Mouse (Mus musculus) midbrain, embryonic 13.5 days (tissue): ENCODE measurements around the gene Gm49383. TPM values are rescaled to one million over a fixed set of nuclear protein-coding genes. Genes with fewer than 3 reads are reported as not detected.

Source experiments
- ATAC-seq: fragments of 200-750 bp; cut with Nextera tagmentation; 2 replicates; pipeline ENCODE4 v1.8.0; 2017; ENCODE audit warnings: mild to moderate bottlenecking, moderate TSS enrichment, moderate library complexity
- H3K27ac ChIP-seq: fragments of 300-500 bp; sonication (generic); 2 replicates; pipeline ENCODE4 v1.5.1; 2015; ENCODE audit warnings: inconsistent platforms, mild to moderate bottlenecking, moderate library complexity
- H3K27me3 ChIP-seq: fragments of 300-500 bp; sonication (generic); 2 replicates; pipeline ENCODE4 v1.6.1; 2015; ENCODE audit warnings: mild to moderate bottlenecking, inconsistent platforms
- H3K36me3 ChIP-seq: fragments of 300-500 bp; sonication (generic); 2 replicates; pipeline ENCODE4 v1.6.1; 2015; ENCODE audit warnings: mild to moderate bottlenecking, inconsistent platforms
- H3K4me1 ChIP-seq: fragments of 300-500 bp; sonication (generic); replicated peaks from 2 replicates; pipeline ENCODE4 v1.6.1; 2015; ENCODE audit warnings: inconsistent platforms
- H3K4me2 ChIP-seq: fragments of 300-500 bp; sonication (generic); replicated peaks from 2 replicates; pipeline ENCODE4 v1.6.1; 2015; ENCODE audit warnings: moderate library complexity, mild to moderate bottlenecking, inconsistent platforms
- H3K4me3 ChIP-seq: fragments of 300-500 bp; sonication (generic); replicated peaks from 2 replicates; pipeline ENCODE4 v1.5.1; 2015; ENCODE audit warnings: mild to moderate bottlenecking, inconsistent platforms
- H3K9ac ChIP-seq: fragments of 300-500 bp; sonication (generic); replicated peaks from 2 replicates; pipeline ENCODE4 v1.6.1; 2015; ENCODE audit warnings: mild to moderate bottlenecking, inconsistent platforms
- H3K9me3 ChIP-seq: fragments of 300-500 bp; sonication (generic); 2 replicates; pipeline ENCODE4 v1.6.1; 2016; ENCODE audit warnings: mild to moderate bottlenecking, inconsistent platforms
- WGBS: fragments of 180-500 bp; shearing (Covaris S2); methylation state at CpG from one replicate; pipeline ENCODE4 v1.1.7; 2015; 5-methylcytosine and 5-hydroxymethylcytosine counted together
- polyA plus RNA-seq: library from polyadenylated mRNA; unstranded; fragments of >200 nt; fragmentation: Nextera tagmentation; extraction: Ambion mirVana; gene quantifications from 2 replicates; pipeline ENCODE4 v1.2.1, GENCODE M21; 2015

The Gm49383 gene
- polyA plus RNA-seq, 1 experiment from 2014 or later = 20.7 TPM

DNA sequence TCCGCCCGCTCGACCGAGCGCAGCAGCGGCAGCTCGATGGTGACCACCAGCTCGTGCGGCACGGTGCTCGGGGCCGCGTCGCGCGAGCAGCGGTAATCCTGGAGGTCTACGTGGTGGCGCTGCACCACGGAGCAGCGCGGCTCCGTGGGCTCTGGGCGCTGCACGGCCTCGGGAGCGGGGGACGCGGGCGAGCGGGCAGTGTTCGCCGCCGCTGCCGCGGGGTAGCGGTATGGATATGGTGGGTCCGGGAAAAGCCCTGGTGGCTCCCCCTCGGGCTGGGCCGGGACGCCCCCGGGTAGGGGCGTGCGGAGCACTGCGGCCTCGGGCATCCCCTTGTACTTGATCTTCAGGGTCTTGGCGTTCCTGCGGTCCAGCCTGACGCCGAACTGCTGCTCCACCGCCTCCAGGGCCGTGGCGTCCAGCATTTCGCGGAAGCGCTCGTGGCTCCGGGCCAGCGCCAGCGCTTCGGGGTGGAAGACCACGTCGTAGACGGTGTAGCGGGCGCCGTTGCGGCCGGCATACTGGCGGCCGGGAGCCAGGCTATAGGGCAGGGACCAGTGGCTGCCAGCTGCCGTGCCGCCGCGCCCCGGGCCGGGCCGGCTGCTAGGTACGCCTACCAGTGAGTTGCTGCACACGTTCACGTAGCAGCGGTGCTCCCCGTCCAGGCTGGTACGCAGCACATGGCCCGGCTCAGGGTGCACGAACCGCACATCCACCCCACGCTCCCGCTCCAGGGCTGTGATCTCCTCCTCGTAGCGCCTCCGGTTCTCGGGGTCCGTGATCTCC is 667 bp upstream of the Gm49383 start:
- under 1% methylated on average over 94 of the region's 94 CpGs for WGBS
- peaks cover 21% of the 10 kb centered on the region for H3K36me3 ChIP-seq
- peaks cover 31% of the 10 kb centered on the region for H3K4me1 ChIP-seq
- H3K4me2 ChIP-seq = peak overlapping the region; percentile 96
- peak overlapping the region; percentile 89 for H3K27ac ChIP-seq
- peak overlapping the region; percentile 96 for H3K4me3 ChIP-seq
- no peaks in the 10 kb centered on the region for H3K9me3 ChIP-seq
- H3K27me3 ChIP-seq = no peaks in the 10 kb centered on the region
- peak; percentile 83 for ATAC-seq
- H3K9ac ChIP-seq = peak overlapping the region; percentile 89

DNA sequence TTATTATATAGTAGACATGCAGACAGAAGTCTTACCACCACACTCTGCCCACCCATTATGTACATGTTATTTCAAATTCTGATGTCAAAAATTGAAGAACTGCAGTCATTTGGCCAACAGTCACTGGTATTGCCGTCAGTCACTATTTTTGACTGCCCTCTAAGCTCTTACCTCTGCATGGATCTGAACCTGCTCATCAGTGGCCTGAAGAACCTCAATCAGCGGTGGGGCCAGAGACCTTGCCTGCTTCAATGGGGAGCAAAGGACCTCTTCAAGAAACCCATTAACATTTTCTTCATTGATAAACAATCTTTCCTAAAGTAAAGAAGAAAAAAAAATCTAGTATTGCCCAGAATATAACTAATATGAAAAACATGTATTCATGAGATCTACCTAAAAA is 4.3 kb downstream of the Gm49383 start:
- Histone ChIP-seq H3K27me3 (no peaks in the 10 kb centered on the region), H3K4me1 (peaks cover 14% of the 10 kb centered on the region), H3K27ac (no peak overlapping the region), H3K4me2 (no peak overlapping the region), H3K9me3 (no peaks in the 10 kb centered on the region), H3K9ac (no peak overlapping the region), H3K4me3 (no peak overlapping the region), H3K36me3 (peaks cover 23% of the 10 kb centered on the region)
- no peak for ATAC-seq
- WGBS = 92% methylated on average over 2 of the region's 2 CpGs

DNA sequence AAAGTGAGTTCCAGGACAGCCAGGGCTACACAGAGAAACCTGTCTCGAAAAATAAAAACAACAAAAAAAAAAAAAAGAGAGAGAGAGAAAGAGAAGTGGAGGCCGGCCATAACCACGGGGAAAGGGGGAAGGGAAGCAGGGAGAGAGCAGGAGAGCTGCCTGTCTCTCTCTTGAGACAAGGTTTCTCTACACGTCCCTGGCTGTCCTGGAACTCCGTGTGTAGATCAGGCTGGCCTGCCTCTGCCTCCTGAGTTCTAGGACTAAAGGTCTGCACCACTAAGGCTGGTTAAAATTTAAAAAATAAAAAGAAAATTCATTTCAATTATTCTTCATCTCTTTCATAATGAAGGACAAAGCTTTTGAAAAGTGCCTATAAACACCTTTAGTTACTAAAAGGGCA is 5.5 kb downstream of the Gm49383 start:
- whole genome bisulfite sequencing = 95% methylated on average over 5 of the region's 5 CpGs
- ATAC-seq = no peak

DNA sequence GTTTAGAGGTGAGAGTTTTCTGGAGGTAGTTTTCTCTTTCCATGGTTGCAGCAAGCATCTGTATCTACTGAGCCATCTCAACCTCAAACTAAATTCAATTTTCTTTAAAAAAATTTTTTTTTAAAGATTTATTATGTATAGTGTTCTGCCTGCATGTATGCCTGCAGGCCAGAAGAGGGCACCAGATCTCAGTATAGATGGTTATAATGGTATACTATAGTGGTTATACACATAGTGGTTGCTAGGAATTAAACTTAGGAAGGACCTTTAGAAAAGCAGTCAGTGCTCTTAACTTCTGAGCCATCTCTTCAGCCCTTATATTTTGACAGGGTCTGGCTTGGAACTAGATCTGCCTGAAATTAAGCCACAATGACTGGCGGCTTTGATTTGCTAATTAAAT is 6.4 kb downstream of the Gm49383 start:
- no peak for ATAC-seq
- H3K9ac ChIP-seq = no peak overlapping the region
- H3K4me1 ChIP-seq = peaks cover 15% of the 10 kb centered on the region
- H3K4me3 ChIP-seq = no peak overlapping the region
- no peaks in the 10 kb centered on the region for H3K27me3 ChIP-seq
- H3K9me3 ChIP-seq = no peaks in the 10 kb centered on the region
- H3K36me3 ChIP-seq = peaks cover 27% of the 10 kb centered on the region
- 100% methylated on average over 1 of the region's 1 CpGs for WGBS
- H3K27ac ChIP-seq = no peak overlapping the region
- H3K4me2 ChIP-seq = no peak overlapping the region

More for the DNA sequence above, 5.5 kb downstream of the Gm49383 start:
- Histone ChIP-seq H3K27me3 (no peaks in the 10 kb centered on the region), H3K36me3 (peaks cover 27% of the 10 kb centered on the region), H3K4me1 (peaks cover 20% of the 10 kb centered on the region), H3K4me2 (no peak overlapping the region), H3K4me3 (no peak overlapping the region), H3K9ac (no peak overlapping the region), H3K9me3 (no peaks in the 10 kb centered on the region), H3K27ac (no peak overlapping the region)

DNA sequence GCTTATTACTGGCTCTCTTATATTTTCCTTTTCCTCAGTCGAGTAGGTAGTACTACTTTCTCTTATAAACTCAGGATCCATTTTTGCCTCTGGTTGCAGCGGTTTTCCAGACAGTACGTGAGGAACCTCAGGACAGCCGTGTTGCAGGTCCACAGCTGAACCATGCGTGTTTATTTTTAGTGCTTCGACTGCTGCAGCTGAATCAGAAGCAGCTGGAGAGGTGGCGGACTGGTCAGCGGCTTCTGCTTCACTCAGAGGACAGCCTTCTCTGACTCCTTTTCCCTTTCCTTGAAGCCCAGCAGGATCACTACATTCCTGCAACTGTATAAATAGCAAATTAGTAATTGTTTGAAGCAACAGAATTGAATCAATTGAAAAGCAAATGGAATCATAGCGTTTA is 6.8 kb downstream of the Gm49383 start:
- no peak overlapping the region for H3K27ac ChIP-seq
- H3K4me2 ChIP-seq = no peak overlapping the region
- H3K27me3 ChIP-seq = no peaks in the 10 kb centered on the region
- H3K9me3 ChIP-seq = no peaks in the 10 kb centered on the region
- H3K9ac ChIP-seq = no peak overlapping the region
- H3K4me1 ChIP-seq = peaks cover 17% of the 10 kb centered on the region
- 93% methylated on average over 9 of the region's 9 CpGs for WGBS
- ATAC-seq = no peak
- H3K4me3 ChIP-seq = no peak overlapping the region
- peaks cover 27% of the 10 kb centered on the region for H3K36me3 ChIP-seq

DNA sequence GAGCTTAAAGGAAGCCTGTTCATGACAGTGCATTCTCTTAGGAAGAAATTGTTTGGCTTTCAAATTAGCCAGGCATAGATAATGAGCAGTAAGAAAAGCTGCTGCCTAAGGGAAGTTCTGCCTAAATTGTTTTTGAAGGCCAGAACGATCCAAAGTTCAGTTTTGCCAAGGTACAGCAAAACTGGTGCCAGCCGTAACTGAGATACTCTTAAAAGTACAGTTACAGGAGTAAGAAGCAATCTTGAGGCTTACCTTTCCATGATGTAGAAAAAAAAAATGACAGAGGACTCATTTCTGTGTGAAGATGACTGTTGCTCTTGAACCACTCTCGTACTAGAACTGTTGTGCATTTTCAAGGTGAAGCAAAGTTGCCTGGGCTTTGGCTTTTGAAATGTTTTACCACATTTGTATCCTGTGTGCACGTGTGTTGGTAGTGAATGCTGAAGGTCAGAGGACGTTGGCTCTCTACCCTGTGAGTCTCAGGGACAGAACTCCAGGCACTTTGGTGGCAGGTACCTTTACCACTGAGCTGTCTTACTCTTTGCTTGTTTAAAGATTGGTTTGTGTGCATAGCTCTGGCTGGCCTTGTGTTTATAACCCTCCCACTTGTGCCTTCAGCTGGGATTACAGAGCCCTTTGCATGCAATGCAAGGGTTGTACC is 10.0 kb downstream of the Gm49383 start:
- H3K36me3 ChIP-seq = peaks cover 28% of the 10 kb centered on the region
- H3K27ac ChIP-seq = no peak overlapping the region
- H3K4me1 ChIP-seq = peaks cover 28% of the 10 kb centered on the region
- H3K4me2 ChIP-seq = peak overlapping the region; percentile 7; the same call in 1 of the 2 replicates
- H3K9ac ChIP-seq = peak overlapping the region; percentile 5; the same call in 1 of the 2 replicates
- H3K4me3 ChIP-seq = no peak overlapping the region
- no peak for ATAC-seq
- no peaks in the 10 kb centered on the region for H3K27me3 ChIP-seq
- H3K9me3 ChIP-seq = no peaks in the 10 kb centered on the region
- 75% methylated on average over 5 of the region's 5 CpGs for WGBS

DNA sequence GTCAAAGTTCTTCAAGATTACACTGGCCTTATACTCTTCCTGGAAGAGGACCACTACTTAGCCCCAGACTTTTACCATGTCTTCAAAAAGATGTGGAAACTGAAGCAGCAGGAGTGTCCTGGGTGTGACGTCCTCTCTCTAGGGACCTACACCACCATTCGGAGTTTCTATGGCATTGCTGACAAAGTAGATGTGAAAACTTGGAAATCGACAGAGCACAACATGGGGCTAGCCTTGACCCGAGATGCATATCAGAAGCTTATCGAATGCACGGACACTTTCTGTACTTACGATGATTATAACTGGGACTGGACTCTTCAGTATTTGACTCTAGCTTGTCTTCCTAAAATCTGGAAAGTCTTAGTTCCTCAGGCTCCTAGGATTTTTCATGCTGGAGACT is 11.5 kb downstream of the Gm49383 start:
- Histone ChIP-seq H3K27ac (no peak overlapping the region), H3K9me3 (no peaks in the 10 kb centered on the region), H3K4me1 (peaks cover 28% of the 10 kb centered on the region), H3K4me2 (peak overlapping the region; percentile 90), H3K9ac (peak overlapping the region; percentile 92), H3K27me3 (no peaks in the 10 kb centered on the region), H3K36me3 (peaks cover 28% of the 10 kb centered on the region), H3K4me3 (peak overlapping the region; percentile 90)
- no peak for ATAC-seq
- 77% methylated on average over 7 of the region's 7 CpGs for WGBS

DNA sequence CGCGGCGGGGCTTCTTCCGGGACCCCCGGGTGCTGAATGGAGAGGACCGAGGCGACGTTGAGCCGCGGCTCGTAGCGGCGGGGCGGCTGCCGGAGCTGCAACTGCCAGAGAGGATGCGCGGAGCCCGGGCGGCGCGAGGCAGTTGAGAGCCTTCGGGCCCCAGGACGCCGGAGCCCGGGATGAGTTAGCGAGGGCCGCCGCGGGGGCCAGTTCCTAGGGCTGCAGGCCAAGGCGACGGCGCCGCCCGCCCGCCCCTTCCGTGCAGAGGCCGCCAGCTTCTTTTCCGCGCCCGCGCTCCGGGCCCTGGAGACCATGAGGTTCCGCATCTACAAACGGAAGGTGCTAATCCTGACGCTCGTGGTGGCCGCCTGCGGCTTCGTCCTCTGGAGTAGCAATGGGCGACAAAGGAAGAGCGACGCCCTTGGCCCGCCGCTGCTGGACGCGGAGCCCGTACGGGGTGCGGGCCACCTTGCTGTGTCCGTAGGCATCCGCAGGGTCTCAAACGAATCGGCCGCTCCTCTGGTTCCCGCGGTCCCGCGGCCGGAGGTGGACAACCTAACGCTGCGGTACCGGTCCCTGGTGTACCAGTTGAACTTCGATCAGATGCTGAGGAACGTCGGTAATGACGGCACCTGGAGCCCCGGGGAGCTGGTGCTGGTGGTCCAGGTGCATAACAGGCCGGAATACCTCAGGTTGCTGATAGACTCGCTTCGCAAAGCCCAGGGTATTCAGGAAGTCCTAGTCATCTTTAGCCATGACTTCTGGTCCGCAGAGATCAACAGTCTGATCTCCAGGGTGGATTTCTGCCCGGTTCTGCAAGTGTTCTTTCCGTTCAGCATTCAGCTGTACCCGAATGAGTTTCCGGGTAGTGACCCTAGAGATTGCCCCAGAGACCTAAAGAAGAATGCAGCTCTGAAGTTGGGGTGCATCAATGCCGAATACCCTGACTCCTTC is 12.3 kb downstream of the Gm49383 start:
- 3% methylated on average over 73 of the region's 86 CpGs for WGBS
- Histone ChIP-seq H3K4me2 (peak overlapping the region; percentile 90), H3K36me3 (peaks cover 23% of the 10 kb centered on the region), H3K9ac (peak overlapping the region; percentile 92), H3K4me1 (peaks cover 28% of the 10 kb centered on the region), H3K4me3 (peak overlapping the region; percentile 90), H3K9me3 (no peaks in the 10 kb centered on the region), H3K27me3 (no peaks in the 10 kb centered on the region), H3K27ac (peak overlapping the region; percentile 94)
- peak; percentile 76 for ATAC-seq

DNA sequence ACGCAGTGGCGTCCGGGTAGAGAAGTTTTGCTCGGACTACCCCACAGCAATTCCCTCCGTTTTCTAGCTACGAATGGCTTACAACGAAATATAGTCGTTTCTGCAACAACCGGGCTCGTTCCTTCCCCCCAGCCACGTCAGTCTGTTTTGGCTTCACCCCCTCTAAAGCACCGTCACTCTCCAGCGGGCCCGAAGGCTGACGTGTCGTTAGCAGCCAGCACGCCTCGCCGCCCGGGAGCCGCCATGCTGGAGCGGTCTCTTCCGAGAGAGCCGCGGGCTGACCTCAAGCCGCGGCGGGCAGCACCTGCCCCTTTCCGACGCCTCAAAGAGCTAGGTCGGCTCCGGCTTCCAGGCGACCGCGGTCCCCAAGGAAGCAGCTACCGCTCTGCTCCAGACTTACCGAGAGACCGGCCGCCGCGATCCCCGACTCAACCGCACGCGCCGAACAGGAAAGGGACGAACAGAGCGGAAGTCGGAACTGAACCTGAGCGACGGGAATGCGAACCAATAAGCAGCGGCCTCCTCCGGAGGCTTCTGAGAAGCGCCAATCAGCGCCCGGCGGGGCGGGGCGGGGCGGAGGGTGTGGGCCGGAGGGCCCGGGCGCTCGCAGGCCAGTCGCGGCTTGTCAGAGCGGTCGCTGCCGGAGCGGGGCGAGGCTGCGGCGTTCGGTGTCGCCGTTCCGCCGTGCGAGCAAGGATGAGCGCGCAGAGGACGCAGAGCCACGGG is 13.2 kb downstream of the Gm49383 start, which contains the start of the genes Rpl36al and Mgat2:
Rpl36al (minus strand) TSS at position 501 of the 726 bp plus-strand sequence.
Mgat2 (plus strand) TSS at position 575 of the 726 bp plus-strand sequence.
- peak within 1 kb of the TSS; percentile 90 for H3K4me3 ChIP-seq
- ATAC-seq = peak; percentile 99
- H3K9ac ChIP-seq = peak within 1 kb of the TSS; percentile 92
- peaks cover 19% of the 10 kb centered on the region for H3K36me3 ChIP-seq
- H3K27ac ChIP-seq = peak within 1 kb of the TSS; percentile 94
- peak within 1 kb of the TSS; percentile 90 for H3K4me2 ChIP-seq
- WGBS = under 1% methylated on average over 80 of the region's 84 CpGs
- no peaks in the 10 kb centered on the region for H3K27me3 ChIP-seq
- peaks cover 28% of the 10 kb centered on the region for H3K4me1 ChIP-seq
- no peaks in the 10 kb centered on the region for H3K9me3 ChIP-seq

DNA sequence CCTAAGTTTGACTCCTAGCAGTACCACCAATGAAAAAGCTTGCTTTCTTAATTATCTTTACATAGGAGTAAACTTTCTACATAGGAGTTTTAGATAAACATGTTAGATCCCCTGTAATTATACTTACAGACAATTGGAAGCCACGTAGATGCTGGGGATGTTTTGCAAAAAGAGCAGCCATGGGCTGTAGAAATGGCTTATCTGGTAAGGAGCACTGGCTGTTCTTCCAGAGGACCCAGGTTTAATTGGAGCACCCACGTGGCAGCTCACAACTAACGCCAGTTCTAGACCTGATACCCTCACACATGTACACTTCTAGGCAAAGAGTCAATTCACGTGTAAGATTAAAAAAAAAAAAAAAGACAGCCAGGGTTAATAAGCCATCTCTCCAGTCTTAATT is 15.1 kb downstream of the Gm49383 start:
- H3K4me1 ChIP-seq = peaks cover 21% of the 10 kb centered on the region
- H3K9ac ChIP-seq = no peak overlapping the region

DNA sequence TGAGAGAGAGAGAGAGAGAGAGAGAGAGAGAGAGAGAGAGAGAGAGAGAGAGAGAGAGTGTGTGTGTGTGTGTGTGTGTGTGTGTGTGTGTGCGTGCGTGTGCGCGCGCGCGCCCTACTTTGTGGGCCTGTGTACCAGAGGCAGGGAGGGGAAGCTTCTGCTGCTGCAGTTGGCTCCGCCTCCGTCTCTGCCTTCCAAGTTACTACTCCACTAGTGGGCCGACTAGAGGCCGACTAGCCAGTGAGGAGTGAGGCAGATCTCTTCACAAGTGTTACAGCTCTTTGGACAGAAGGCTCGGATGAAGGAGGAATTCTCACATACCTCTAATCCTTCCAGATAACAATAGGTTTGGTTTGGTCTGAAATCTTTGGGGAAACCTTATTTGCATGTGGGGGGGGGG is 17.5 kb downstream of the Gm49383 start:
- H3K4me3 ChIP-seq = no peak overlapping the region
- H3K27ac ChIP-seq = no peak overlapping the region
- peaks cover 9% of the 10 kb centered on the region; the same call in 1 of the 2 replicates for H3K36me3 ChIP-seq
- no peak overlapping the region for H3K9ac ChIP-seq
- ATAC-seq = no peak
- 68% methylated on average over 11 of the region's 12 CpGs for WGBS
- H3K27me3 ChIP-seq = no peaks in the 10 kb centered on the region
- H3K4me2 ChIP-seq = no peak overlapping the region
- no peaks in the 10 kb centered on the region for H3K9me3 ChIP-seq
- peaks cover 7% of the 10 kb centered on the region for H3K4me1 ChIP-seq

More for the DNA sequence above, 15.1 kb downstream of the Gm49383 start:
- Histone ChIP-seq H3K9me3 (no peaks in the 10 kb centered on the region), H3K4me2 (no peak overlapping the region), H3K36me3 (peaks cover 9% of the 10 kb centered on the region; the same call in 1 of the 2 replicates), H3K27me3 (no peaks in the 10 kb centered on the region), H3K4me3 (no peak overlapping the region), H3K27ac (no peak overlapping the region)
- WGBS = 88% methylated on average over 4 of the region's 4 CpGs
- ATAC-seq = no peak
